Comparison of ENCODE assay signal across 12 mouse cellular contexts in the genomic region with DNA sequence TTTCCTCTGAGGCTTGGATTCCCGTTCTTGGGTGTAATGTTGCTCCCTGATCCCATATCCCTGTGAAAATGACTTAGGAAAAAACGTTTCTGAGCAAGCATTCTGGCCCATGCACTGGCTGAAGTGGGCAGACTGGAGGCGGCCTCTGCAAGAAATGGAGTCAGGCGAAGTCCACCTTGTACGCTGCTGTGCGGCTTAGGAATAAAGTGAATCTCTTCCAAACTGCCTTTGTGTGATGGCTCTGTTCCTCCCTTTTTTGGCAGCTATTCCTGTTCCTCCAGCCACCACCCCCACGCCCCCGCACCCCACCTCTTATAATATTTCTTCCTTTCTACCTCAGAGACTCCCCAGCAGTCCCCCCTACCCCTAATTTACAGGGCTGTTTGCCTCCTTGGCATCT. TPM values are rescaled to one million over a fixed set of nuclear protein-coding genes. Genes with fewer than 3 reads are reported as not detected.
DNase-seq lines count a peak whose midpoint lies in the region; ATAC-seq and TF ChIP-seq lines count a peak whose summit lies in the region.
"Had no signal": no experiment of that assay in that cellular context is flagged by ENCODE, and none has a peak within 500 bp of the region (broad histone marks: within the 10 kb centered on the region; RNA-seq: fewer than 3 reads in every experiment).

No protein-coding gene starts in this region.

- H3K4me3 ChIP-seq in heart, embryonic 11.5 days (ENCODE audit: low read depth, low read length): peak overlapping the region; percentile 3; the same call in 1 of the 2 replicates
- H3K4me3 ChIP-seq in intestine, postnatal 0 days (ENCODE audit: low read depth, low read length): no peak overlapping the region
- H3K4me3 ChIP-seq in stomach, embryonic 15.5 days (replicated peaks): no peak overlapping the region
- H3K4me3 ChIP-seq: megakaryocyte, embryonic 14.5 days had no signal

- H3K36me3 ChIP-seq in heart, embryonic 11.5 days (ENCODE audit: control insufficient read depth, insufficient read depth, low read length): peaks cover 23% of the 10 kb centered on the region
- peaks cover 46% of the 10 kb centered on the region for H3K36me3 ChIP-seq in intestine, postnatal 0 days (ENCODE audit: control insufficient read depth, insufficient read depth)
- H3K36me3 ChIP-seq in stomach, embryonic 15.5 days: peaks cover 15% of the 10 kb centered on the region

- DNase-seq in heart, postnatal 10 days: no peak
- peak; percentile 12 for DNase-seq in right cerebral cortex, postnatal 14 days
- DNase-seq in right cerebral cortex, postnatal 25 days: no peak
- DNase-seq in gastrocnemius, postnatal 10 days: no peak
- DNase-seq: adrenal gland, adult 8-10 months had no signal

- no peaks in the 10 kb centered on the region for H3K27me3 ChIP-seq in heart, embryonic 11.5 days (ENCODE audit: control insufficient read depth, insufficient read depth, low read length)
- no peaks in the 10 kb centered on the region for H3K27me3 ChIP-seq in intestine, postnatal 0 days (replicated peaks; ENCODE audit: control insufficient read depth, insufficient read depth, low read length)
- no peaks in the 10 kb centered on the region for H3K27me3 ChIP-seq in stomach, embryonic 15.5 days (replicated peaks)

- no peaks in the 10 kb centered on the region for H3K9me3 ChIP-seq in heart, embryonic 11.5 days (replicated peaks; ENCODE audit: control insufficient read depth, low read length)
- H3K9me3 ChIP-seq in intestine, postnatal 0 days (ENCODE audit: control insufficient read depth): no peaks in the 10 kb centered on the region
- no peaks in the 10 kb centered on the region for H3K9me3 ChIP-seq in stomach, embryonic 15.5 days
- H3K9me3 ChIP-seq: megakaryocyte, embryonic 14.5 days had no signal

- ATAC-seq in heart, embryonic 11.5 days (replicated peaks; ENCODE audit: insufficient number of reproducible peaks, low FRiP score, low TSS enrichment): no peak
- ATAC-seq in intestine, postnatal 0 days: no peak
- ATAC-seq in stomach, embryonic 15.5 days (ENCODE audit: insufficient read depth, low FRiP score, low read depth): no peak
- no peak for ATAC-seq in megakaryocyte-erythroid progenitor cell, adult 5-6 weeks (replicated peaks; ENCODE audit: low FRiP score, low TSS enrichment, poor library complexity, severe bottlenecking)
- ATAC-seq: CD4-positive, CD25-positive, alpha-beta regulatory T cell, adult 4 months had no signal

- H3K27ac ChIP-seq in heart, embryonic 11.5 days (ENCODE audit: low read depth, low read length): 0 out of 2 replicates have a peak overlapping the region, but pooled peaks have one; percentile 35
- peak overlapping the region; percentile 1; the same call in 1 of the 2 replicates for H3K27ac ChIP-seq in intestine, postnatal 0 days (ENCODE audit: low read depth, low read length)
- H3K27ac ChIP-seq in stomach, embryonic 15.5 days: peak overlapping the region; percentile 83

- H3K9ac ChIP-seq in heart, embryonic 11.5 days (ENCODE audit: low read depth, low read length): peak overlapping the region; percentile 17; the same call in 1 of the 2 replicates
- no peak overlapping the region for H3K9ac ChIP-seq in intestine, postnatal 0 days (ENCODE audit: low read depth, low read length)
- no peak overlapping the region for H3K9ac ChIP-seq in stomach, embryonic 15.5 days

- TF ChIP-seq CTCF in intestine, postnatal 0 days (IDR thresholded peaks at IDR 0.05; ENCODE audit: low read depth): no peak

- intact Hi-C loops in heart, postnatal 10 days (cut with DNase I): no loop called here

- peaks cover 56% of the 10 kb centered on the region for H3K4me1 ChIP-seq in heart, embryonic 11.5 days (ENCODE audit: control insufficient read depth, insufficient read depth, low read length)
- peaks cover 7% of the 10 kb centered on the region for H3K4me1 ChIP-seq in intestine, postnatal 0 days (replicated peaks; ENCODE audit: control insufficient read depth, insufficient read depth, low read length)
- peaks cover 53% of the 10 kb centered on the region for H3K4me1 ChIP-seq in stomach, embryonic 15.5 days

- WGBS in heart, embryonic 11.5 days (ENCODE audit: insufficient replicate concordance): 54% methylated on average over 8 of the region's 8 CpGs
- whole genome bisulfite sequencing in intestine, postnatal 0 days: 68% methylated on average over 8 of the region's 8 CpGs
- WGBS in stomach, embryonic 15.5 days: 41% methylated on average over 8 of the region's 8 CpGs

- H3K4me2 ChIP-seq in heart, embryonic 11.5 days: peak overlapping the region; percentile 49
- H3K4me2 ChIP-seq in intestine, postnatal 0 days (replicated peaks; ENCODE audit: low read depth): no peak overlapping the region
- H3K4me2 ChIP-seq in stomach, embryonic 15.5 days: peak overlapping the region; percentile 40; the same call in 1 of the 2 replicates

RNA-seq across cellular contexts. Expression of gene Gpr84, which starts 10.8 kb away (rescaled TPM):
- 0.41 and 0.53 TPM in 2 replicates for polyA plus RNA-seq in heart, embryonic 11.5 days (2014; fragmentation: Nextera tagmentation; extraction: Ambion mirVana)
- not detected for total RNA-seq in heart, postnatal 10 days (2021)
- not detected in 2 replicates for polyA plus RNA-seq in intestine, postnatal 0 days (2015; fragmentation: Nextera tagmentation; extraction: Ambion mirVana)
- polyA plus RNA-seq in stomach, embryonic 15.5 days (2015; fragmentation: Nextera tagmentation; extraction: Ambion mirVana): 0.46 and 0.53 TPM in 2 replicates
- 0.49 TPM in 1 of 2 replicates, not detected in the other for total RNA-seq in megakaryocyte-erythroid progenitor cell, adult 5-6 weeks (2014; fragmentation: Nextera tagmentation)
- total RNA-seq in megakaryocyte-erythroid progenitor cell, adult 5-6 weeks (2017): 0.34 and 1.3 TPM in 2 replicates
- under 1 TPM in 1 of 2 experiments, not detected in 1; 0.14 TPM for total RNA-seq in gastrocnemius, postnatal 10 days (2021)
- total RNA-seq: adrenal gland, adult 8-10 months had no signal
- polyA plus RNA-seq: CD4-positive, CD25-positive, alpha-beta regulatory T cell, adult 4 months had no signal

RNA-seq across cellular contexts. Expression of gene Copz1, which starts 27.1 kb away (rescaled TPM):
- polyA plus RNA-seq in heart, embryonic 11.5 days (2014; fragmentation: Nextera tagmentation; extraction: Ambion mirVana): 217 and 221 TPM in 2 replicates
- total RNA-seq in heart, postnatal 10 days (2021): 10 to 100 TPM; 81.2 to 83.3 TPM
- polyA plus RNA-seq in intestine, postnatal 0 days (2015; fragmentation: Nextera tagmentation; extraction: Ambion mirVana): 248 and 253 TPM in 2 replicates
- 248 and 260 TPM in 2 replicates for polyA plus RNA-seq in stomach, embryonic 15.5 days (2015; fragmentation: Nextera tagmentation; extraction: Ambion mirVana)
- total RNA-seq in megakaryocyte-erythroid progenitor cell, adult 5-6 weeks (2014; fragmentation: Nextera tagmentation): 218 and 249 TPM in 2 replicates
- 53.9 and 91.2 TPM in 2 replicates for total RNA-seq in megakaryocyte-erythroid progenitor cell, adult 5-6 weeks (2017)
- 10 to 100 TPM; 45.3 to 51.4 TPM for total RNA-seq in gastrocnemius, postnatal 10 days (2021)

RNA-seq across cellular contexts. Expression of gene Zfp385a, which starts 40.2 kb away (rescaled TPM):
- 10.2 and 11.6 TPM in 2 replicates for polyA plus RNA-seq in heart, embryonic 11.5 days (2014; fragmentation: Nextera tagmentation; extraction: Ambion mirVana)
- 10 to 100 TPM; 24.3 to 26.2 TPM for total RNA-seq in heart, postnatal 10 days (2021)
- 2.9 and 3.1 TPM in 2 replicates for polyA plus RNA-seq in intestine, postnatal 0 days (2015; fragmentation: Nextera tagmentation; extraction: Ambion mirVana)
- polyA plus RNA-seq in stomach, embryonic 15.5 days (2015; fragmentation: Nextera tagmentation; extraction: Ambion mirVana): 8.2 and 9.3 TPM in 2 replicates
- total RNA-seq in megakaryocyte-erythroid progenitor cell, adult 5-6 weeks (2014; fragmentation: Nextera tagmentation): 23.4 and 28.7 TPM in 2 replicates
- 1.7 and 2.1 TPM in 2 replicates for total RNA-seq in megakaryocyte-erythroid progenitor cell, adult 5-6 weeks (2017)
- 10 to 100 TPM; 39.3 to 45.7 TPM for total RNA-seq in gastrocnemius, postnatal 10 days (2021)
- polyA plus RNA-seq: CD4-positive, CD25-positive, alpha-beta regulatory T cell, adult 4 months had no signal

RNA-seq across cellular contexts. Expression of gene Nfe2, which starts 41.4 kb away (rescaled TPM):
- 21.9 and 24.2 TPM in 2 replicates for polyA plus RNA-seq in heart, embryonic 11.5 days (2014; fragmentation: Nextera tagmentation; extraction: Ambion mirVana)
- 1 to 10 TPM in 1 of 2 experiments, under 1 TPM in 1; 0.30 to 1.0 TPM for total RNA-seq in heart, postnatal 10 days (2021)
- polyA plus RNA-seq in intestine, postnatal 0 days (2015; fragmentation: Nextera tagmentation; extraction: Ambion mirVana): 0.82 and 0.90 TPM in 2 replicates
- 7.8 and 15.9 TPM in 2 replicates for polyA plus RNA-seq in stomach, embryonic 15.5 days (2015; fragmentation: Nextera tagmentation; extraction: Ambion mirVana)
- total RNA-seq in megakaryocyte-erythroid progenitor cell, adult 5-6 weeks (2014; fragmentation: Nextera tagmentation): 145 and 147 TPM in 2 replicates
- 124 and 142 TPM in 2 replicates for total RNA-seq in megakaryocyte-erythroid progenitor cell, adult 5-6 weeks (2017)
- total RNA-seq in gastrocnemius, postnatal 10 days (2021): 1 to 10 TPM in 1 of 2 experiments, not detected in 1; 1.2 TPM
- total RNA-seq: layer of hippocampus, adult 18-20 months had no signal

RNA-seq across cellular contexts. Expression of gene Hnrnpa1, which starts 59.4 kb away (rescaled TPM):
- 572 and 590 TPM in 2 replicates for polyA plus RNA-seq in heart, embryonic 11.5 days (2014; fragmentation: Nextera tagmentation; extraction: Ambion mirVana)
- 100 to 1,000 TPM; 299 to 318 TPM for total RNA-seq in heart, postnatal 10 days (2021)
- 219 and 224 TPM in 2 replicates for polyA plus RNA-seq in intestine, postnatal 0 days (2015; fragmentation: Nextera tagmentation; extraction: Ambion mirVana)
- polyA plus RNA-seq in stomach, embryonic 15.5 days (2015; fragmentation: Nextera tagmentation; extraction: Ambion mirVana): 664 and 681 TPM in 2 replicates
- total RNA-seq in megakaryocyte-erythroid progenitor cell, adult 5-6 weeks (2014; fragmentation: Nextera tagmentation): 845 and 937 TPM in 2 replicates
- total RNA-seq in megakaryocyte-erythroid progenitor cell, adult 5-6 weeks (2017): 2,161 and 2,727 TPM in 2 replicates
- total RNA-seq in gastrocnemius, postnatal 10 days (2021): 100 to 1,000 TPM; 177 to 187 TPM

Comparison
In these comparisons a context has a peak if more than half of its experiments do, and no peak if none do; other contexts are left out.
1. H3K27ac ChIP-seq: peak in every context shown above with its lines; median percentile 83 in stomach, embryonic 15.5 days; 35 in heart, embryonic 11.5 days; 1 in intestine, postnatal 0 days.